Comparison of ENCODE assay signal across 8 mouse cellular contexts in the genomic region with DNA sequence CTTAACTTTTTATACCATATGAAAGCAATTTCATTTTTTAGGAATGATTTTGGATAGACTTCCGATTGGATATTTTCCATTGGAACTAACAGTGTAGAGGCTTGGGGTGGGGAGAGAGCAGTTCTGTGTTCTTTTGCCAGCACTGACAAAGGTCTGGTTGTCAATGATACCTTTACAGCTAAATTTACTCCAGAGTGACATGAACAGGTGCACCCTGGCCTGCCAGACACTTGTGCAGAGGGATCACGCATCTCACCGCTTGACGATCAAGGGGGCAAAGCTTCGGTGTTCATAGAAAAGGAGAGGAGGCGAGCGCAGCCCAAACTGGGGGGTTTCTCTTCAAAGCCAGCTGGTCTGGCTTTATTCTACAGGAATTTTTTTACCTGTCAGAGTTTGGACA. TPM values are rescaled to one million over a fixed set of nuclear protein-coding genes. Genes with fewer than 3 reads are reported as not detected.
DNase-seq lines count a peak whose midpoint lies in the region; ATAC-seq and TF ChIP-seq lines count a peak whose summit lies in the region.

A gene (plus strand): TSS at position 116 of the 400 bp plus-strand sequence.

- H3K4me1 ChIP-seq in kidney, adult 2 months (ENCODE audit: control insufficient read depth, insufficient read depth, low read length): no peaks in the 10 kb centered on the region
- H3K4me1 ChIP-seq in embryonic facial prominence, embryonic 15.5 days: 0 out of 2 replicates have a peak, but pooled peaks cover 3% of the 10 kb centered on the region
- H3K4me1 ChIP-seq in heart, embryonic 16.5 days (ENCODE audit: control insufficient read depth, insufficient read depth, low read length): no peaks in the 10 kb centered on the region
- H3K4me1 ChIP-seq in limb, embryonic 10.5 days: no peaks in the 10 kb centered on the region
- no peaks in the 10 kb centered on the region for H3K4me1 ChIP-seq in neural tube, embryonic 13.5 days (replicated peaks)

- DNase-seq in kidney, adult 2 months: no peak
- DNase-seq in kidney, postnatal 25 days: no peak
- DNase-seq in limb, embryonic 10.5 days (ENCODE audit: low spot score): no peak
- DNase-seq in right cerebral cortex, adult 18-20 months: no peak
- DNase-seq in urinary bladder, postnatal 14 days (ENCODE audit: low spot score): no peak

- no peak within 1 kb of the TSS for H3K9ac ChIP-seq in embryonic facial prominence, embryonic 15.5 days
- no peak within 1 kb of the TSS for H3K9ac ChIP-seq in heart, embryonic 16.5 days (ENCODE audit: low read length)
- H3K9ac ChIP-seq in neural tube, embryonic 13.5 days: no peak within 1 kb of the TSS

- no peak for ATAC-seq in embryonic facial prominence, embryonic 15.5 days (ENCODE audit: insufficient number of reproducible peaks, low FRiP score, low TSS enrichment, low read depth)
- ATAC-seq in heart, embryonic 16.5 days (replicated peaks; ENCODE audit: extremely low read depth, insufficient read depth, low FRiP score): no peak
- ATAC-seq in neural tube, embryonic 13.5 days (ENCODE audit: low read depth): no peak

- no peaks in the 10 kb centered on the region for H3K36me3 ChIP-seq in kidney, adult 2 months (ENCODE audit: control insufficient read depth, insufficient read depth, low read length)
- H3K36me3 ChIP-seq in embryonic facial prominence, embryonic 15.5 days: no peaks in the 10 kb centered on the region
- H3K36me3 ChIP-seq in heart, embryonic 16.5 days (ENCODE audit: control insufficient read depth, insufficient read depth): no peaks in the 10 kb centered on the region
- no peaks in the 10 kb centered on the region for H3K36me3 ChIP-seq in limb, embryonic 10.5 days
- H3K36me3 ChIP-seq in neural tube, embryonic 13.5 days: no peaks in the 10 kb centered on the region

- no peak within 1 kb of the TSS for H3K27ac ChIP-seq in kidney, adult 2 months (ENCODE audit: insufficient read depth, low read depth, low read length)
- H3K27ac ChIP-seq in embryonic facial prominence, embryonic 15.5 days (replicated peaks): 0 out of 2 replicates have a peak within 1 kb of the TSS, but pooled peaks have one; percentile 14
- H3K27ac ChIP-seq in heart, embryonic 16.5 days (ENCODE audit: low read length): no peak within 1 kb of the TSS
- H3K27ac ChIP-seq in limb, embryonic 10.5 days: no peak within 1 kb of the TSS
- H3K27ac ChIP-seq in neural tube, embryonic 13.5 days (replicated peaks): no peak within 1 kb of the TSS

- 91% methylated on average over 7 of the region's 7 CpGs for WGBS in kidney, adult 2 months
- WGBS in embryonic facial prominence, embryonic 15.5 days: 72% methylated on average over 7 of the region's 7 CpGs
- WGBS in heart, embryonic 16.5 days: 91% methylated on average over 7 of the region's 7 CpGs
- 88% methylated on average over 7 of the region's 7 CpGs for WGBS in limb, embryonic 10.5 days
- 85% methylated on average over 7 of the region's 7 CpGs for WGBS in neural tube, embryonic 13.5 days

- TF ChIP-seq POLR2A in kidney, adult 2 months (IDR thresholded peaks at IDR 0.05; ENCODE audit: low read depth, low read length): no peak

- no peaks in the 10 kb centered on the region for H3K9me3 ChIP-seq in embryonic facial prominence, embryonic 15.5 days (replicated peaks)
- no peaks in the 10 kb centered on the region for H3K9me3 ChIP-seq in heart, embryonic 16.5 days (replicated peaks; ENCODE audit: control insufficient read depth, low read length)
- H3K9me3 ChIP-seq in limb, embryonic 10.5 days (replicated peaks): no peaks in the 10 kb centered on the region
- H3K9me3 ChIP-seq in neural tube, embryonic 13.5 days: no peaks in the 10 kb centered on the region

- no peak within 1 kb of the TSS for H3K4me3 ChIP-seq in kidney, adult 2 months (ENCODE audit: insufficient read depth, low read depth, low read length)
- no peak within 1 kb of the TSS for H3K4me3 ChIP-seq in embryonic facial prominence, embryonic 15.5 days (replicated peaks)
- no peak within 1 kb of the TSS for H3K4me3 ChIP-seq in heart, embryonic 16.5 days (ENCODE audit: low read length)
- no peak within 1 kb of the TSS for H3K4me3 ChIP-seq in limb, embryonic 10.5 days
- no peak within 1 kb of the TSS for H3K4me3 ChIP-seq in neural tube, embryonic 13.5 days

- TF ChIP-seq CTCF in kidney, adult 2 months (conservative IDR thresholded peaks at IDR 0.05; ENCODE audit: insufficient read depth, insufficient read length, low read depth, low read length): no peak

- no peak within 1 kb of the TSS for H3K4me2 ChIP-seq in embryonic facial prominence, embryonic 15.5 days (replicated peaks)
- H3K4me2 ChIP-seq in heart, embryonic 16.5 days (ENCODE audit: low read depth, low read length): no peak within 1 kb of the TSS
- no peak within 1 kb of the TSS for H3K4me2 ChIP-seq in neural tube, embryonic 13.5 days

- no peaks in the 10 kb centered on the region for H3K27me3 ChIP-seq in kidney, adult 2 months (replicated peaks; ENCODE audit: control insufficient read depth, insufficient read depth, low read length)
- no peaks in the 10 kb centered on the region for H3K27me3 ChIP-seq in embryonic facial prominence, embryonic 15.5 days
- no peaks in the 10 kb centered on the region for H3K27me3 ChIP-seq in heart, embryonic 16.5 days (ENCODE audit: control insufficient read depth, insufficient read depth, low read length)
- no peaks in the 10 kb centered on the region for H3K27me3 ChIP-seq in limb, embryonic 10.5 days (ENCODE audit: low read depth, poor library complexity, severe bottlenecking)
- H3K27me3 ChIP-seq in neural tube, embryonic 13.5 days: no peaks in the 10 kb centered on the region

RNA-seq across cellular contexts. Expression of the gene that starts here (rescaled TPM):
- 9.2 and 12.8 TPM in 2 replicates for polyA plus RNA-seq in kidney, adult 2 months (2012; rRNA removed)
- polyA plus RNA-seq in embryonic facial prominence, embryonic 15.5 days (2015; fragmentation: Nextera tagmentation; extraction: Ambion mirVana): 166 and 185 TPM in 2 replicates
- 89.6 and 116 TPM in 2 replicates for polyA plus RNA-seq in heart, embryonic 16.5 days (2015; fragmentation: Nextera tagmentation; extraction: Ambion mirVana)
- polyA plus RNA-seq in limb, embryonic 10.5 days (2016; fragmentation: Nextera tagmentation; extraction: Ambion mirVana): 13.2 and 17.5 TPM in 2 replicates
- polyA plus RNA-seq in neural tube, embryonic 13.5 days (2015; fragmentation: Nextera tagmentation; extraction: Ambion mirVana): 31.6 and 43.4 TPM in 2 replicates
